Mouse (Mus musculus) CH12.LX (cell line): ENCODE measurements around the gene Gm17509.

Experiments used
- CHD1 ChIP-seq: IDR thresholded peaks from 2 replicates; pipeline ENCODE4 v1.6.1; 2012; ENCODE audit warnings: low read depth, low read length, improper control_type of control experiment, inconsistent platforms
- CHD2 ChIP-seq: IDR thresholded peaks from 2 replicates; pipeline ENCODE4 v1.6.1; 2011; ENCODE audit warnings: low read length, improper control_type of control experiment
- GABPA ChIP-seq: IDR thresholded peaks from 2 replicates; pipeline ENCODE4 v1.6.1; 2012; ENCODE audit warnings: low read depth, low read length, improper control_type of control experiment, inconsistent platforms; ENCODE audit not compliant: insufficient replicate concordance
- JUND ChIP-seq: conservative IDR thresholded peaks from 2 replicates; pipeline ENCODE4 v1.6.1; 2011; ENCODE audit warnings: low read depth, low read length, improper control_type of control experiment
- MAX ChIP-seq: IDR thresholded peaks from 2 replicates; pipeline ENCODE4 v1.6.1; 2011; ENCODE audit warnings: low read length, improper control_type of control experiment
- MXI1 ChIP-seq: IDR thresholded peaks from 2 replicates; pipeline ENCODE4 v1.6.1; 2011; ENCODE audit warnings: mild to moderate bottlenecking, low read depth, low read length, improper control_type of control experiment
- NELFE ChIP-seq: IDR thresholded peaks from 2 replicates; pipeline ENCODE4 v1.6.1; 2011; ENCODE audit warnings: low read depth, low read length, improper control_type of control experiment
- PAX5 ChIP-seq: IDR thresholded peaks from 2 replicates; pipeline ENCODE4 v1.6.1; 2012; ENCODE audit warnings: low read length, inconsistent platforms, mixed read lengths
- POLR2A ChIP-seq: IDR thresholded peaks from 2 replicates; pipeline ENCODE4 v1.6.1; 2011; ENCODE audit warnings: low read depth, mild to moderate bottlenecking, improper control_type of control experiment, low read length
- ZC3H11A ChIP-seq: IDR thresholded peaks from 2 replicates; pipeline ENCODE4 v1.6.1; 2012; ENCODE audit warnings: low read depth, mild to moderate bottlenecking, inconsistent platforms, low read length, improper control_type of control experiment
- ZMIZ1 ChIP-seq: IDR thresholded peaks from 2 replicates; pipeline ENCODE4 v1.6.1; 2012; ENCODE audit warnings: low read depth, mild to moderate bottlenecking, inconsistent platforms, low read length, improper control_type of control experiment

- TF ChIP-seq MXI1 (no peak), PAX5 (no peak), GABPA (no peak), ZC3H11A (no peak), CHD1 (no peak), MAX (no peak), POLR2A (peak; percentile 45), ZMIZ1 (no peak), CHD2 (no peak), NELFE (no peak), JUND (peak; percentile 70; the same call in 1 of the 2 replicates)
Measured at GRCm38 (mm10) chr13:117195569-117196495, 25.0 kb downstream of the Gm17509 start.
